Mouse (Mus musculus) adrenal gland, adult 2 months (tissue): ENCODE measurements at regions not wholly inside any gene's neighbourhood (a gene's known extent, or its start where the extent isn't known, plus 50 kb on each side); places are given as distances from the start of the nearest gene placed in this dataset.
A peak's percentile ranks its signal among the peaks of the same experiment; 100 is the strongest.

Experiments used
- DNase-seq: peaks from one replicate; pipeline ENCODE4 v3.0.0; 2021

DNA sequence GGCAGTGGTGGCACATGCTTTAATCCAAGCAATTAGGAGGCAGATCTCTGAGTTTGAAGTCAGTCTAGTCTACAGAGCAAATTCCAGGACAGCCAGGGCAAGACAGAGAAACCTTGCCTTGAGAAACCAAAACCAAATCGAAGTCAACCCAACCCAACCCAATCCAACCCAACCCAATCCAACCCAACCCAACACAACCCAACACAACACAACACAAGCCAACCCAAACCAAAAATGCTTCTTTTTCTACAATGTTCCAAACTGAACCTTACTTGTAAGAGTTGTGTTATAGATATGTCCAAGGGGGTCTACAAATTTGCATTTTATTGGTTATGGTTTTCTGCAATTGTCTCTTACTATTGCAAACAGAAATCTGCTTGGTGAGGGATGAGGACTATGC is 52.8 kb upstream of the Chodl start:
- no peak for DNase-seq

DNA sequence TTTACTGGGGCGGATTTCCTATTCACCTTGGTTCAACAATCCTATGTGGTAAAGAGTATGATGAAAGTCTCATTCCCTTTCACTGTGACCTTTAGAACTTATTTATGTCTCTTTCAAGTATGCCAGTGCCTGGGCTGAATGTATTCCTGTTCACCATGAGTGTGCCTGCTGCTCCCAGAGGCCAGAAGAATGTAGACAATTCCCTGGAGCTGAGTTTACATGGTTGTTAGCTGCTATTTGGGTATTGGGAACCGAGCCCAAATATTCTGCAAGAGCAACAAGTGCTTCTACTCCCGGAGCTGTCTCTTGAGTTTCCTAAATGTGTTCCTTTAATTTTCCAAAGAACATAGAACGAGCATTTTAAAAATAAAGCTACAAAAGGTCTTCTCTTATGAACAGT is 71.7 kb upstream of the Chodl start:
- DNase-seq, result no peak

DNA sequence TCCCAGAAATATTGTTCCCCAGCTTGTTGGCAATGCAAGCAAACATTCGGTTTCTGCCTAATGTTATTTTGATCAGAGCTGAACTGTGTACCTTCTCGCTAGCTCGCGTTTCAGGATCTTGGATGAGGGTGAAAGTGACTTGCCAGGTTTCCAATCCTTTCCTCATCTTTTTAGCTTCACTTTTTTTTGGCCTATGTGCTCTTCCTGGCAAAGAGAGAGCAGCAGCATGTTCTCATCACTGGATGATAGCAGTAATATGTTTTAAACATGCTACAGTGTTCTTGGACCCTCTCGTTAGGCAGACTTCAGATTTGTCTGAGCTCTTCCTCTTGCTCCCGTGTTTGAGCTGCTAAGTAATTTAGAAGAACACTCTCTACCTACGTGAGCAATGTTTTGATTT is 99.8 kb upstream of the Chodl start:
- no peak for DNase-seq

DNA sequence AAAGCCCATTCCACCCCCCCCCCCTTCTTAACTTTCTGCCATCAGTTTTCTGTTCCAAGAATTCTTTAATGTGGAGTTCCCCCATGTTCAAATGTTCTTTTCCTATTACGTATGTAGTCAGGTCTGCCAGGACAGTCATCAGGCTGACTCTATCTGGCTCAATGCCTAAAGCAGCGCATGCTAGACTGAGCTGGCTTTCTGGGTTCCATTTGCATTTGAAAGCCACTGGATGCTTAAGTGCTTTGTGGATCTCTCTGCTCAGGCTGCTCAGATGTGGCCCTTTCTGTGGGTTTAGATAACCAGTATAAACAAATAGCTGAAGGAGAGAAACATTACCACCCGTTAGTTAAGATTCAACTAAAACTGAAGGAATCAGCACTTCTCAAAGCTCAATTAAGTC is 103.0 kb upstream of the Chodl start:
- peak; percentile 2 for DNase-seq

DNA sequence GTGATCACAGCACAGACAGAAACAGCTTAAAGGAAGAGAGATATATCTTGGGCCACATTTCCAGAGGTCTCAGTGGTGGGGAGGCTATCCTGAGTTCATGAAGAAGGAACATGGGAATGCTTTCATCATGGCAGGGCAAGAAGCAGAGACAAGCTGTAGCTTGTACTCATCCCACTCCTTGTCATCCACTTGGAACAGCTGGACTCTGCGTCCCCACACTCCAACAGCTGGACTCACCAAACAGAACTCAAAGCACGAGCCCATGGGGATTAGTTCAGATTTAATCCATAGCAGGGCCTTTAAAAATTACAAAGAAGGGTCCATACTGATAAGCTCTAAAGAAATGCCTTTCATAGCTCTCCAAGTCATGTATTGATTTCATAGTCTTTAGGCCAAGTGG is 140.7 kb upstream of the Chodl start:
- DNase-seq, result no peak

DNA sequence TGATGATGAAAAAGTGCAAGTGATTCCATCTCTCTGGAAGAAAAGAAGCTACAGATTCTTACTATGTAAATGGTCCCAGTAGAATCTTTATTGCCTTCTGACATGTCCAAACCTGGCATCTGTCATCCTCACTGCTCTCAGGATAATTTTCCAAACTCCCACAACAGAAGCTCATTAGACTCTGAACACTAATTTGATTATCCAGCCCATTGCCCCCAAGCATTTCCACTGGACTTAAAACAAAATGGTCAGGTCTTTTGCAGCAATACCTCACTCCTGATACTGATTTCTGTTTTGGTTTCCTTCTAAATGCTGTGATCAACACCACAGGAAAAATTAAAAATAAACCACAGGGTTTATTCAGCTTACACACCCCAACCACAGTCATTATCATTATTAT is 171.5 kb upstream of the Chodl start:
- no peak for DNase-seq

DNA sequence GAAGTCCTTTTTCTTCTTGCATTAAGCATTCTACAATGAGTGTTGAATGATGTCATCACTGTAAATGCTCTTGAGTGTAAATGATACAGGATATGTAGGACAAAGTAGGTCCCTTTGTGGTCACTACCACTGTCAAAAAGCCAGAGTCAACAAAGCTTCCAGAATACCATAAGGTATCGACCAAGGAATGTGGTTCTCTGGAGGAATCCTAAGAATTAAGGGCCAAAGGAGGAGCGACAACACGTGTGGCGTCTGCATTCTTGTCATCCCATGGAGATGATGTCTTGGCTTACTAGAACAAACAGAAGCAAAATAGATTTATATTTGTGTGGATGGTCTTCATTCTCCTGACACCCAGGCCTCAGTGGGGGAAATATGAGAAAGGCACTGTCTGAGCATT is 161.4 kb upstream of the D16Ertd472e start:
- DNase-seq, result no peak

DNA sequence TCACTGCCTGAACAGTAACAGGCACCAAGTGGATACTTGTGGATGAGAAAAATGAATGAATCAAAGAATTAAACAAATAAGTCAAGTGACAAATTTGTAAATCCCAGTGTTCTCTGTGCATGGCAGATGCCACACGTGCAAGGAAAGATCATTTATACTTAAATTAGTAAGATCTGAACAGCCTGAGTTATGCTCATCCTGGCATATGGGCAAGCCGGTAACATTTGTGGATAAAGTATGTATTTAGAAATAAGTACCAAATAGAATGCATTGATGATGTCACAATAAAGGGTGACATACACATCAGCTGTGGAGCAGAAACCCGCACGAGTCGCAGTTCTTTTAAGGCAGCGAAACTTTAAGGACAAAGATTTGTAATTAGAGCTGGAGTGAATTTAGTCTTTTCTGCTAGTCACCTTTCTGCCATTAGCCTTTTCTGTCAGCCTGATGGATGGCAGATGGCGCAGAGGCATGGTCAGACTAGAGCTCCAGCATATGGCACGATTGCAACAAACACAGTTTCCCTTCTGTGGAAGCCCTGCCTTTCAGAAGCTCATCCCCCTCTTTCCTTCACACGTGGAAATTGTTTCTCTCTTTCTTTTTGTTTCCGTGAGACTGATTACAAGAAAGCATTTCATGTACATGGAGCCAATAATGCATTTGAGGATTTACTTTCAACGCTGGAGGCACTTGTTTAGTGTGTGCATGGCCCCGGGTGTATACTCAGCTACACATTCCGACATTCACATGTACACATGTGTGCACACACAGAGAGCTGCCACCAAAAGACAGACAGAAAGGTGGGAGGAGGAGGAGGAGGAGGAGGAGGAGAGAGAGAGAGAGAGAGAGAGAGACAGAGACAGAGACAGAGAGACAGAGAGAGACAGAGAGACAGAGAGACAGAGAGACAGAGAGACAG is 154.3 kb upstream of the D16Ertd472e start:
- no peak for DNase-seq

DNA sequence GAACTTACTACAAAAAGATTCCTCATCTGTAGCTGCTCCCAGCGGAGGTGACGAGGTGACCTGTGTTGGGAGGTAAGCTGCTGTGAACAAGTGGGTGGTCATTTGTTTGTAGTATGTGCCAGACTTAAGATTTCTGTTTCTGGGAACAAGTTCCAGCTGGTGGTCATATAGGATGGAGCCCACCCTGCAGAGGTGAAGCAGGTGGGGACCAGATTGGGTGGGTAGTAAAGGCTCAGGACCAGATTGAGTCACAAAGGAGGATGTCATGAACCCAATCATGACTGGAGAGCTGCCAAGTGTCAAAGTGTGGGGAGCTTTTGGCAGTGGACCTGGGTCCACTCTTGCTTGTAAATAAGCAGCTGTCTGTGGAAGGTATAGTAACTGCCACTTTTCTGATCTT is 149.0 kb upstream of the D16Ertd472e start:
- no peak for DNase-seq

DNA sequence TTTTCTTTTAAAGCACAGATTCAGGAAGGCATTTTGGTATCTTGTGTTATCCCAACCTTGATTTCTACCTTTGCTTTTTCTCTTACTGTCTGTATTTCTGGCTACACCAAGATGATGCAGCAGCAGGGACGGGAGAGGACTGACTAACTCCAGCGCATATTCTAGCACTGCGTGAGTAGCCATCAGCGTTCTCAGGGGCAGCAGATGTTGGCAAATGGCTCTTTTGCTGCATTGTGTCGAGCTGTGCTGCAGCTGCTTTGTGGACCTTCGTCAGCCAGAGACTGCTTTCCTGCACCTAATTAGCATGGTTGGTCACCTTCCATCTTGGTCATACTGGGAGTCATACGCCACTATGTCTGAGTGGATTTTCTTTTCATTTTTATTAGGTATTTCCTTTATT is 133.4 kb upstream of the D16Ertd472e start:
- DNase-seq, result no peak

DNA sequence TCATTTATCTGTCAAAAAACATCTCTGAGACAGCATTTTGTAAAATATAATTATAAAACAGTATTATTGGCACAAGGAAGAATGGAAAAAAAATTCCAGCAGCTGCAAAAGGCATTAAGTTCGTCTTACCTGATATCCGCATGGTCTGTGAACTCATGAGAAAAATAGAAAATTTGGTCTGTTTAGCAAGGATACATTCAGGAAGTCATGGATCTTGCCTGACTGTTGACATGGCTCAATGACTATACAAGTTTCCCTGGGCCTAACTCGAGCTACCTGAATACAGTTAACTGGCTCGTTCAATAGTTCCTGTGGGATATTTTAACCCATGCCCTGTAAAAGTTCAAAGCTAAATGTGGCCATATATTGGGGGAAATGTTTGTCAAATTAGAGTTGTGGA is 131.1 kb upstream of the D16Ertd472e start:
- DNase-seq, result no peak

DNA sequence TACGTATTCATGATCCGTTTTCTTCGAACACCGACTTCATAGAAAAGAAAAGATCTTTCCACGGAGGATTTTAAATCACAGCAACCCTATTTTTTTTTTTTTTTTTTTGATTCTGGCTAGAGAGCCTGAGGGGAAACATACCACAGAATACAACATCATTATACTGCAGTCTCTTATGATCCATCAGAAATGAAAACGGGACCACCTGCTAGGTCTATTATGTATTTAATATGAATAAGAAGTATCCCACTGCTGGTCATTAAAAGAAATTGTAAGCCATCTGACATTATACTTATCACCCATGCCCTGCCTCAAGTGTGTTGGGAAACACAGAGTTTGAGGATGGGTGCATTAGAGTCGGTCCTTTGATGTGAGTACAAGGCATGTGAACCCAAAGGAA is 130.7 kb upstream of the D16Ertd472e start:
- no peak for DNase-seq

DNA sequence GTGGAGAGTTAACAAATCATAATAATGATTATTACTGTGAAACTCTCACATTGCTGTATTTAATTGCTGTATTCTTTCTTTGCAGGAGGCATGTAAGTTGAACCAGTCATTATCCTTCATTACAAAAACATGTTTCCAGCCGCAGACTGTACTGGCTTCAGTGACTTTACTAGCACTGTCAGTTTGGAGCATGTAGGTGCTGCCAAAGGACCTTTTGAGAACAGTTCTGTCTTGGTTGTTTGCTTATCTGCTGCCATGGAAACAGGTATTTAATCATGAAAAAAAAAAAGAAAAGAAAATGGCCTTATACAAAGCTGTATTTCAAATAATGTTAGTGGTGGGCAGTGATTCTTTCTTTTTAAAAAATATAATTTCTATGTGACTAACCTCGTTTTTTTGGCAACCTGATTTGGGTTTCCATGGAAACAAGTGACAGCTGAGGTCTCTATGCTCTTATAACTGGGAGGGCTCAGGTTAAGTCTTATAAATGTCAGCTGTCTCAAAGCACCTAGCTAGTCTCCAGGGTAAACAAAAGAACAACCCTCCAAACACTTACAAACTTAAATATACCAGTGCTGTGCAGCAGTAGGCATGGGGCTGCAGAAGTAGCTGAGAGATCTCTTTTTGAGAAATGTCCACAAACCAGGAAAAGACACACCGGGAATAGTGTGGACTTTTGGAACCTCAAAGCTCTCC is 121.2 kb upstream of the D16Ertd472e start:
- no peak for DNase-seq

DNA sequence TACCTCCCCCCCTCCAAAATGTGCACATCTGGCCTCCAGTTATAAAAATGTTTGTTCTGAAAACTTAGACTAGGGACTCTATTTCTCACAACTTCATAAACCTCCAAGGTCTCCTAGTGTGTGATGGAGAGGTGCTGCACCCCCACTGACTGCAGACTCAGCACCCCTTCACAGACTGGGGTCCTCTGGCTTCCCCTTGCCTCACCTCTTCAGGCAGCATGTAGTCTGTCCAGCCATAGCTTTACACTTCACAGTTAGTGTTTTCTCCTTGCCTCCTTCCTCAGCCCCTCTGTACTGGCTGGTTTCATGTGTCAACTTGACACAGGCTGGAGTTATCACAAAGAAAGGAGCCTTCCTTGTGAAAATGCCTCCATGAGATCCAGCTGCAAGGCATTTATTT is 111.7 kb upstream of the D16Ertd472e start:
- DNase-seq, result no peak

DNA sequence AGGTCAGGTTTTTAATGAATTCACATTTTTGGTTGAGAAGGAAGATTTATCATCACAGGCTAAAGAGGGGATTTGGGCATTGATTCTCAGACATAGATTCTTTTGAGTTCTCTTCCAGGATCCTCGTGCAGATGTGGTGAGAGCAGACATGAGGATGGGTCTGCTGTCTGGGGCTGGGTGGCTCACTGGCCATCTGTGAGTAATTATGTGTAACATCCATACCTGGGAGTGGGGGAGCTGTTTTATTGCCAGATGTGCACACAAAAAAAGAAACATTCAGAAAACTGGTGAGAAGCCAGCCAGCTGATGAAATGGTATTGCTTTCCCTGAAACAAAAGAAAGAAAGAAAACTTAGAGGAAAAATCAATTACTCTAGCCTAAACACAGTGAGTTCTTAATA is 108.7 kb upstream of the D16Ertd472e start:
- no peak for DNase-seq

DNA sequence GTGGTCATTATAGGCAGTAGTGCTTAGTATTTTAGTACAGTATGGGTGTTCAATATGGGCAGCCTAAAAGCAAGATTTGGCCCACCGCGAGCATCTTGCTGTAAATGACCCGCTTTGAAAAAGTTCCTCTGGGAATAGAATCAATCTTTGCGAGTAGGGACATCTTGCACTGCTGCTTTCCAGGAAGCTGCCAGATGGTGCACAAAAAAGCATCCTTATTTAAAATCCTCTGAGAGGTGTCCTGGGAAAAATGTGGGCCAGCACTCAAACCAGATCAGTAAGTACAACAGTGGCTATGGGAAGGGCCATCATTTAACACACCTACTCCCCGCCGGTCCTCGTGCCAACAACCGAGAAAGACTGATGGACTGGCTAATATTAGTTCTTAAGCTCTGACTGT is 107.5 kb upstream of the D16Ertd472e start:
- DNase-seq, result no peak

DNA sequence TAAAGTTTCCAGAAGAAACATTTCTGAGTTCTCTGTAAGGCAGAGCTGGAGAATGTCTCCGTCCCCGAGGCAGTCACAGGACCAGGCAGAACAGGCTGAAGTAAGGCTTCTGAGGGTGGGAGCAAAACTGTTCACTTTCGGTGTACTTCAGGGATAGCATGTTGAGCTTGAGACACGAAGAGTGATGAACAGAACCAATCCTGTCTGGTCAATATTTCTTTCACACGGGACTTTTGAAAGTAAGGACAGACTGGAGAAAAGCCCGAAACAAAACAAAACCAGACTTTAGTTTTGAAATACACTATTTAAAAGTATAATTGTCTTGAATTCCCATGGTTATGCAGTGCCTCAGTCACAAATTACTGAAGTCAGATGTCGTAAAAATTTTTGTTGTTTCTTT is 84.6 kb upstream of the D16Ertd472e start:
- no peak for DNase-seq

DNA sequence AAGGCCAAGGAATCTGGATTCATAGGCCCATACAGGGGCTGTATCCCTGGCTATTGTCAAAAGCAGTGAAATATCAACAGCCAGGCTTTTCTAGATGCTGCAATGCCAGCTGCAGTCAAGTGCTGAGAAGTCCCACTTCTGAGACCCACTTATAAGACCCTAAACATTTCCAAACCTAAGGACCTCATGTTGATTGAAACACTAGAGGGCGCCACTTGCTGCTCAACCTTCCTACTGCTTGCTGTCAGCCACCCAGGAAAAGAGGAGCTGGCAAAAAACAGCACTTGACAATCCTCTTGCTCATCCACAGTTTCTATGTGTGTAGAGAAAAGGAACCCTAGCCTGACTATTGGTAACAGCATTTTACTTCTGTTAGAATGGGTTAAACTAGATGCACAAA is 68.2 kb upstream of the D16Ertd472e start:
- DNase-seq, result no peak

DNA sequence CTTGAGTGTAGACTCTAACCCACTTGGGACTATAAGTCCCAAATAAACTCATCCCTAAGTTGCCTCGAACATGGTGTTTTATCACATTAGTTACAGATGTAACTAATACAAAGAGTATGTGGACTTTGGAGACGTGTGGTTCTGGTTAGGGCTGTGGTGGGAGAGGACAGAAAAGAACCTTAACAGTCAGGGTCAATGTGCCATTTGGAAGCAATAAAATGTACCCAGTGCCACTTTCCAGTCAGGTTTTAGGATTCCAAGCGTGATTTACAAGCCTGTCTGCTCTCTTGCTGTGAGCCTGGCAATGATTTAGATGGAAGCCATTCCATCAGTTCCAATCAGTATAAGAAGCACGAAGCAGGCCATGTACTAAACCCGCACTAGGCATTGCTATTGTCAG is 65.2 kb upstream of the D16Ertd472e start:
- no peak for DNase-seq

DNA sequence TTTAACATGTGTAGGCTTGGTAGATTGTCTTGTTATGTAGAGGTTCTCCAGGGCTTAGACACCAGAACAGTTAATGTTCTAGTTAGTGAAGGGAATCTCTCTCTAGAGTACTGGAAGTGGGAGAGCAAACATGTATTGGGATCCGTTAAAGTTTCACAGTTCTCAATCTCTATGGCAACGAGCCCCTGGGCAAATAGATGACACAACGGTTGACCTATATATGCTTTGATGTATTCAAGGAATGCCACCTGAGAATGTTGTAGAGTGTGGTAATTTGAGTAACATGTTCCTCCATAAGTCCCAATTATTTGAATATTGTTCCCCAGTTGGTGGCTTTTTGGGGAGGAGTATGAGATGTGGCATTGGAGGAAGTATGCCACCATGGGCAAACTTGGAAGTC is 64.7 kb upstream of the D16Ertd472e start:
- DNase-seq, result no peak

DNA sequence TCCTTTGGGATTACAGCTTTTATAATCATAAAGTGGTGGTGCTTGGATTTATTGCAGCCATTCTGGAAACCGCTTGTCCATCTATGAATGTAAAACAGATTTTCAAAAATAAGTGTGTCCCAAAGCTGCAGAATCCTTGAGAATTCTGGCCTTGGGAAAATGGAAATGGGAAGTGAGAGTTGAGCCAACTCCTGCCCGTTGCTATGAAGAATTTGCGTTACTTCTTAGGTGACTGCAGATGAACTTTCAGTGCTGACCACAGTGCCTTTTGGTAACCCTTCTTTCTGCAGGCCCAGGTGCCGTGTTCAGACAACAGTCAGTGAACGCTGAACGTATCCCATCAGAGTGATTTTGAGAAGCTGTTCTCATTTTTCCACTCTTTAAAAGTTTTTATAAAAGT is 60.9 kb upstream of the D16Ertd472e start:
- DNase-seq, result no peak

DNA sequence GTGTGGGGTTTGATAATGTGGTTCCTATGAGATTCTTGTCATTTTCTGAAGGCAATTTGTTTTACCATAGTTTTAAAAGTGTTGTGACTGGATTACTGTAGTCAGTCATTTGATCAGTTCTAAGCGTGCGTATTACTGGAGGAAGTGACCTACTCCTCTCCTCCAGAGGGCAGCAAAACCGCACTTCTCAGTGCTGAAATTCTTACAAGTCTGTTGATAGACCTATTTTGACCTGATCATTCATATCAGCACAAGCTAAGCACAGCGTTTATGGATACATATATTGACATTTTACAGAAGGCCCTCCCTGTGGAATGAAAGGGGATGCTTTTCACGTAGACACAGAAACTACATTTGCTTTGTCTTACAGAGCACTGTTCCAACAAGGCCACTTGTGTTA is 60.5 kb upstream of the D16Ertd472e start:
- DNase-seq, result peak; percentile 35

DNA sequence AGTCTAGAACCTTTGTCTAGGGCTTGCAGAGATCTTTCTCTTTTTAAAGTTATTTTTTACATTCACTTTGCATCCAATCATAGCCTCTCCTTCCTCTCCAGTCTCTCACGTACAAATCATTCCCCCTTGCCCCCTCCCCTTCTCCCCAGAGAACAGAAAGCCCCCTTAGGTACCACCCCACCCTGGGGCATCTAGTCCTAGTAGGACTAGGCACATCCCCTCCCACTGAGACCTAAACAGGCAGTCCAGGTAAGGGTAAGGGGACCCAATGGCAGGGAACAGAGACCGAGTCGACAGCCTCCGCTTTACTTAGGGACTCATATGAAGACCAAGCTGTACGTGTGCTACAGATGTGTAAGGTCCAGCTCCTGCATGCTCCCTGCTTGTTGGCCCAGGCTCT is 59.3 kb upstream of the D16Ertd472e start:
- no peak for DNase-seq

DNA sequence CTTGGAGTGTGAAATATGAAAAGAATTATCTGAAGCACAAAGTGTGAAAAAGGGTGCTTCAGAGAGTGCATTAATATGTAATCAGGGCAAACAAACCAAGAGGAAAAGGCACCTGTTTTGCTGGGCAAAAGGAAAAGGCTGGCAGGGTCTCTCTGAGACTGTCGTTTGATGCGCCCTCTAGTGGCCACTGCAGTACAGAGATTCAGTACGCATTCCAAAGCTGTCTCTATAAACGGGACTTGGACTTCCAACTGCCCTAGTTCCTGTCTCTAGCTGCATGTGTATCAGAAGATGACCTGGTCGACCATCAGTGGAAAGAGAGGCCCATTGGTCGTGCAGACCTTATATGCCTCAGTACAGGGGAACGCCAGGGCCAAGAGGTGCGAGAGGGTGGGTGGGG is 58.7 kb upstream of the D16Ertd472e start:
- DNase-seq, result peak; percentile 58
